Mouse (Mus musculus) fibroblast of lung, adult 2 months (primary cell): ENCODE results near the gene Grk3.

Experiments
- DNase-seq: peaks from one replicate; pipeline ENCODE4 v3.0.0-alpha.2; 2011; ENCODE audit warnings: low read depth

Gene Grk3

GRCm38 (mm10) chr5:113009183-113009820 is 6.3 kb downstream of the Grk3 start:
- DNase-seq: no peak

- DNase-seq: no peak
Measured at GRCm38 (mm10) chr5:113008496-113008895, 7.1 kb downstream of the Grk3 start.

GRCm38 (mm10) chr5:113006997-113007396 is 8.6 kb downstream of the Grk3 start:
- DNase-seq: no peak

GRCm38 (mm10) chr5:113005941-113006391 is 9.6 kb downstream of the Grk3 start:
- DNase-seq: no peak

- no peak for DNase-seq
Measured at GRCm38 (mm10) chr5:113002821-113003380, 12.7 kb downstream of the Grk3 start.

- no peak for DNase-seq
Measured at GRCm38 (mm10) chr5:112999227-112999626, 16.4 kb downstream of the Grk3 start.

GRCm38 (mm10) chr5:112997516-112998186 is 17.9 kb downstream of the Grk3 start:
- DNase-seq: no peak

GRCm38 (mm10) chr5:112991245-112991644 is 24.3 kb downstream of the Grk3 start:
- no peak for DNase-seq

GRCm38 (mm10) chr5:112981931-112982330 is 33.7 kb downstream of the Grk3 start:
- DNase-seq: no peak

GRCm38 (mm10) chr5:112979710-112980109 is 35.9 kb downstream of the Grk3 start:
- no peak for DNase-seq

- DNase-seq: no peak
Measured at GRCm38 (mm10) chr5:112979195-112979594, 36.4 kb downstream of the Grk3 start.

GRCm38 (mm10) chr5:112977089-112977488 is 38.5 kb downstream of the Grk3 start:
- DNase-seq: no peak

GRCm38 (mm10) chr5:112973596-112973995 is 42.0 kb downstream of the Grk3 start:
- no peak for DNase-seq

- no peak for DNase-seq
Measured at GRCm38 (mm10) chr5:112972297-112972696, 43.3 kb downstream of the Grk3 start.

- DNase-seq: no peak
Measured at GRCm38 (mm10) chr5:112963495-112963894, 52.1 kb downstream of the Grk3 start.

GRCm38 (mm10) chr5:112962166-112962565 is 53.4 kb downstream of the Grk3 start:
- DNase-seq: no peak

GRCm38 (mm10) chr5:112960911-112961310 is 54.7 kb downstream of the Grk3 start:
- DNase-seq: no peak

GRCm38 (mm10) chr5:112958293-112958692 is 57.3 kb downstream of the Grk3 start:
- no peak for DNase-seq

GRCm38 (mm10) chr5:112956841-112957240 is 58.8 kb downstream of the Grk3 start:
- no peak for DNase-seq

- no peak for DNase-seq
Measured at GRCm38 (mm10) chr5:112956368-112956767, 59.2 kb downstream of the Grk3 start.

- no peak for DNase-seq
Measured at GRCm38 (mm10) chr5:112950847-112951246, 64.7 kb downstream of the Grk3 start.

- no peak for DNase-seq
Measured at GRCm38 (mm10) chr5:112945925-112946324, 69.7 kb downstream of the Grk3 start.

- no peak for DNase-seq
Measured at GRCm38 (mm10) chr5:112942244-112942643, 73.3 kb downstream of the Grk3 start.
